Mouse (Mus musculus): ENCODE measurements around the gene Cnpy1. TPM values are rescaled to one million over a fixed set of nuclear protein-coding genes. Genes with fewer than 3 reads are reported as not detected.

The Cnpy1 gene
- polyA plus RNA-seq, 1 experiment from 2014 or later: 0.54 TPM

DNA sequence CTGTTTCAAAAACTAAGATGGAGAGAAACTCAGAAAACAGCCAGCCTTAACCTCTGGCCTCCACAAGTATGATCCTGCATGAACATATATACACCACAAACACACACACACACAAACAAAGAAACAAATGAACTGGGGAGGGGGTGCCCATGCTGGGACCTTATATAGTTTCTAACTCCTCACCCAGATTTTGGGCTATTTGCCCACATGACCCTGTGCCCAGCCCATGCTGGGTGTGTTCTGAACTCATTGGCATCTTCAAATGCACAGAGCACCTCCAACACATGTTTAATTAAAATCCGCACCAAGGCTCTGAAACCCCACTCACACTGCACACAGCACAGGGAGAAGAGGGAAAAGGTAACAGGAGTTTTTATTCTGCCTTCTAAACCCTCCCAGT lies 14.3 kb upstream of the Cnpy1 start:
- no peaks in the 10 kb centered on the region for H3K36me3 ChIP-seq
- H3K9ac ChIP-seq: no peak overlapping the region
- no peaks in the 10 kb centered on the region for H3K9me3 ChIP-seq
- no peak overlapping the region for H3K27ac ChIP-seq
- no peak overlapping the region for H3K4me2 ChIP-seq (replicated peaks)
- WGBS: 86% methylated on average over 1 of the region's 1 CpGs
- no peak overlapping the region for H3K4me3 ChIP-seq (replicated peaks)
- ATAC-seq: no peak
- H3K4me1 ChIP-seq (replicated peaks): no peaks in the 10 kb centered on the region
- no peaks in the 10 kb centered on the region for H3K27me3 ChIP-seq (replicated peaks)

DNA sequence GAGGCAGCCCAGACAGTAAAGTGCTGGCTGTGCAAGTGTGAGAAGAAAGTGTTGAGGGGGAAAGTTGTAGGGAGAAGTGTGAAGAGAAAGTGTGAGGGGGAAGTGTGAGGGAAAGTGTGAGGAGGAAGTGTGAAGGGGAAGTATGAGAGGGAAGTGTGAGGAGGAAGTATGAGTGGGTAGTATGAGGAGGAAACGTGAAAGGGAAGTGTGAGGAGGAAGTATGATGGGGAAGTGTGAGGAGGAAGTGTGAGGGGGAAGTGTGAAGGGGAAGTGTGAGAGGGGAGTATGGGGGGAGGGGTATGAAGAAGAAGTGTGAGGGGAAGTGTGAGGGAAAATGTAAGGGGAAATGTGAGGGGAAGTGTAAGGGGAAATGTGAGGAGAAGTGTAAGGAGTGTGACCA lies 13.8 kb upstream of the Cnpy1 start:
- WGBS: 44% methylated on average over 1 of the region's 1 CpGs
- no peaks in the 10 kb centered on the region for H3K4me1 ChIP-seq (replicated peaks)
- no peak overlapping the region for H3K9ac ChIP-seq
- H3K27ac ChIP-seq: no peak overlapping the region
- H3K4me2 ChIP-seq (replicated peaks): no peak overlapping the region
- no peaks in the 10 kb centered on the region for H3K27me3 ChIP-seq (replicated peaks)
- no peaks in the 10 kb centered on the region for H3K36me3 ChIP-seq
- no peak for ATAC-seq
- no peaks in the 10 kb centered on the region for H3K9me3 ChIP-seq
- no peak overlapping the region for H3K4me3 ChIP-seq (replicated peaks)

DNA sequence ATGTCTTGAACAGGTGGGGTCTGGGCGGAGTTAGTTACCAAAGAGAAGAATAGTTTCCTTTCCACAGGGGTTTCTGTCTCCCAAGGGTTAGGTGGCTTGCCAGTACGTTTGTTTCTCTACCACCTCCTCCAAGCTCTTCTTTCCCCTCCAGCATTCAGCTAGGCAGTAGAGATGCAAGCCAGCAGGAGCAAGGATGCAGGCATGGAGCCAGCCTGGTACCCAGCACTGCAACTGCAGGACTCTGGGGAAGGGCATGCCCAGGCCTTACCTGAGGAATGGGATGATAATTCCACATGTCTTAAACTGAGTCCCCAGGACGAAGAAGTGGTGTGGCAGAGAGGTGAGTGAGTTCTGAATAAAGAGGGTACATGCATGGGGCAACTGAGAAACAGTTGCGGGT lies 12.2 kb upstream of the Cnpy1 start:
- ATAC-seq: no peak
- 71% methylated on average over 4 of the region's 4 CpGs for WGBS

DNA sequence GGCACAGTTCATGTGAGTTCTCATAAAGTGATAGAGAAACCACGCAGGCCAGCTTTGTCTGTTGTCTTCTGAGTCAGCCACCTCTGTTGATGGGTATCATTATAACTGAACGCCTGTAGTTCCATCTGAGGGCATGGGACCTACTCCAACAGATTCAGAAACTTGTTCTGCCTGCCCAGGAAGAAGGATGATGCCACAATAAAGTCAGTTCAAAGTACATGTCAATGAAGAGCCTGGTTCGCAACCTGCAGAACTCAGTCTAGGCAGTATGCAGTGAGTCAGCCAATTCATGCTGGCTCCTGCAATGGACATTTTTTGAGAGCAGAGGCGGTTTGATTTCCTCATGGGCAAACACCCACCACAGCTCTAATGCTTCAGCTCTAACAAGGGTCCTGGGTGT lies 7.4 kb upstream of the Cnpy1 start:
- Histone ChIP-seq H3K4me2 (replicated peaks) (no peak overlapping the region), H3K36me3 (no peaks in the 10 kb centered on the region), H3K27ac (no peak overlapping the region), H3K27me3 (replicated peaks) (no peaks in the 10 kb centered on the region), H3K9ac (no peak overlapping the region), H3K4me1 (replicated peaks) (no peaks in the 10 kb centered on the region), H3K4me3 (replicated peaks) (no peak overlapping the region), H3K9me3 (no peaks in the 10 kb centered on the region)
- WGBS: 72% methylated on average over 4 of the region's 4 CpGs
- ATAC-seq: no peak

More for the DNA sequence above, 12.2 kb upstream of the Cnpy1 start:
- no peak overlapping the region for H3K9ac ChIP-seq
- H3K27me3 ChIP-seq (replicated peaks): no peaks in the 10 kb centered on the region
- no peaks in the 10 kb centered on the region for H3K36me3 ChIP-seq
- no peak overlapping the region for H3K4me2 ChIP-seq (replicated peaks)
- H3K4me1 ChIP-seq (replicated peaks): no peaks in the 10 kb centered on the region
- no peak overlapping the region for H3K4me3 ChIP-seq (replicated peaks)
- no peak overlapping the region for H3K27ac ChIP-seq
- H3K9me3 ChIP-seq: no peaks in the 10 kb centered on the region

DNA sequence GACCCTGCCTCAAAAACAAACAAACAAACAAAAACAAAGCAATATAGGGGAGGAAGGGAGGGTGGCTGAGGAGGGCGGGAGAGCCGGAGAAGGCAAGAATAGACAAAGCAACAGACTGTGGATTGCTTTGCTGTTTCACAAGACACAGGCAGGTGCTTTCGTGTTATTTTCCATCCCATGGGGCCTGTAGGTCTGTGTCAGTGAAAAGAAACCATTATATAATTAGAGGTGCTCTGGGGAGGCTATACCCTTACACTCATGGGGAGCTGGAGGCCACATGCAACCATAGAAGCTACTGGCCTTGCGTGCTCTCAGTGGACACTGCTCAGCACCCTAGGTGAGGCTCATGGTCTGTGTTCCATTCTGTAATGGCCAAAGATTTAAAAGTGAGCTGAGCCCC lies 6.7 kb upstream of the Cnpy1 start:
- ATAC-seq: no peak
- H3K4me3 ChIP-seq (replicated peaks): no peak overlapping the region
- H3K4me2 ChIP-seq (replicated peaks): no peak overlapping the region
- H3K27me3 ChIP-seq (replicated peaks): no peaks in the 10 kb centered on the region
- H3K9ac ChIP-seq: no peak overlapping the region
- WGBS: 87% methylated on average over 4 of the region's 4 CpGs
- no peaks in the 10 kb centered on the region for H3K36me3 ChIP-seq
- no peaks in the 10 kb centered on the region for H3K4me1 ChIP-seq (replicated peaks)
- no peaks in the 10 kb centered on the region for H3K9me3 ChIP-seq
- no peak overlapping the region for H3K27ac ChIP-seq

DNA sequence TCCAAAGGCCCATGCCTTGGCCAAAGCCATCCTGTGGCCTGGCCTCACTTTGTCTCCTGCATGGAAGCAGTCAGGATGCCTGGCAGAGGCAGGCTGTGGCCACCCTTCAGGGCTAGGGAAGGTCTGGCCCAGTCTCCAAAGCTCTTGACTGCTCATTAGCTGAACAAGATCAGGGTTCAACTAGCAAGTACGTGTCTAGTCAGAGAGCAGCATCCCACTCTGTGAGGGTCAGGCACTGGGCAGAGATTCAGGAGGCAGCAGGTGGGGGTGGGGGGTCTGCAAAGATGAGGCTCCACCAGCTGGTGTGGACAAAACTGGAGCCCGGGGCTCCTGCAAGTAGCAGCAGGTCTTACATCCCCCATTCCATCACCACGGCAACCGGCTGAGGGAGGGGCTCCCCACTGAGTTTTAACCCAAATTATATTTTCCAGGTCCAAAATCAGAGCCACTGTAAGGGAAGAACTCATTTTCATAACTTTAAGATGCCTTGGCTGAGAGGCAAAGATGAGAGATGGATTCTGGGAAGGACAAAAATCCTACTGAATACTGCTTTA lies 5.7 kb upstream of the Cnpy1 start:
- no peaks in the 10 kb centered on the region for H3K27me3 ChIP-seq (replicated peaks)
- no peak overlapping the region for H3K4me3 ChIP-seq (replicated peaks)
- ATAC-seq: no peak
- no peaks in the 10 kb centered on the region for H3K36me3 ChIP-seq
- no peak overlapping the region for H3K27ac ChIP-seq
- 60% methylated on average over 4 of the region's 4 CpGs for WGBS
- H3K9me3 ChIP-seq: no peaks in the 10 kb centered on the region
- H3K9ac ChIP-seq: no peak overlapping the region
- no peak overlapping the region for H3K4me2 ChIP-seq (replicated peaks)
- H3K4me1 ChIP-seq (replicated peaks): no peaks in the 10 kb centered on the region

DNA sequence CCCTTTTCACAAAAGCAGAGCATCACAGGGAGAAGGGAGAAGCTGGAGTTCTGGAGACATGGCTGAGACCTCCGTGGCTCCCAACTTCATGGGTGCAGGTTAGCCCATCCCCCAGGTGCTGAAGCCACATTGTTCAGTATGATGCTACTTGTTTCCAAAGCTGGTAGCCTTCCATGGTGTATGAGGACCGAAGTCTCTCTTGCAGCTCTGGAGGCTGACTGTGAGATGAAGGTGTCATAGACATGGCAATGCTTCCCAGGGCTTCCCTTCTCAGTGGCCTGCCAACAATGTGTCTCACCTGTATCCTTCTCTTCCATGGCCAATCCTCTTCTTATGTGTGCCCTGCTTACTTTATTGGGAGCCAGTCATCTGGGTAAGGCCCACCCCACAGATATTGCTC lies 4.9 kb upstream of the Cnpy1 start:
- H3K4me1 ChIP-seq (replicated peaks): no peaks in the 10 kb centered on the region
- no peaks in the 10 kb centered on the region for H3K36me3 ChIP-seq
- WGBS: 72% methylated on average over 2 of the region's 2 CpGs
- no peaks in the 10 kb centered on the region for H3K27me3 ChIP-seq (replicated peaks)
- H3K27ac ChIP-seq: no peak overlapping the region
- H3K4me3 ChIP-seq (replicated peaks): no peak overlapping the region
- no peaks in the 10 kb centered on the region for H3K9me3 ChIP-seq
- H3K9ac ChIP-seq: no peak overlapping the region
- ATAC-seq: no peak
- no peak overlapping the region for H3K4me2 ChIP-seq (replicated peaks)

DNA sequence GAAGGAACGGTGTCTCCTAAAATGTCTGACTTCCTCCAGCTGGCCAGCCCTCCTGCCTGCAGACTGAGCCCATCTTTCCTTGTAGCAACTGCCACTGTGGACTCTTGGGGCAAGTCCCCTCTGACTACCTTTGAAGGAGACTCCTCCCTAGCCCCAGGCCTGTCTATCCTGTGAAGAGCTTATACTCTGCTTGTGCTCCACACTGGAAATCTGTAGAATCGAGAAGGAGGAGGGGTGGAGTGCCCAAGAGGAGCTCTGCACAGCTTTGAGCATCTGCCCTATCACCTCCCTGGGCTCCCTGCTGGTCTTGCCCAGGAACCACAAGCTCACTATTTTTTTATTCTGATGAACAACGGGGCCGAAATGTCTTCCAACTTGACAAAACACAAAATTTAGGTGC lies 485 bp downstream of the Cnpy1 start:
- Histone ChIP-seq H3K9me3 (no peaks in the 10 kb centered on the region), H3K4me1 (replicated peaks) (no peaks in the 10 kb centered on the region), H3K9ac (no peak overlapping the region), H3K4me2 (replicated peaks) (no peak overlapping the region), H3K27me3 (replicated peaks) (no peaks in the 10 kb centered on the region), H3K36me3 (no peaks in the 10 kb centered on the region), H3K27ac (no peak overlapping the region), H3K4me3 (replicated peaks) (no peak overlapping the region)
- ATAC-seq: no peak
- 69% methylated on average over 4 of the region's 4 CpGs for WGBS

DNA sequence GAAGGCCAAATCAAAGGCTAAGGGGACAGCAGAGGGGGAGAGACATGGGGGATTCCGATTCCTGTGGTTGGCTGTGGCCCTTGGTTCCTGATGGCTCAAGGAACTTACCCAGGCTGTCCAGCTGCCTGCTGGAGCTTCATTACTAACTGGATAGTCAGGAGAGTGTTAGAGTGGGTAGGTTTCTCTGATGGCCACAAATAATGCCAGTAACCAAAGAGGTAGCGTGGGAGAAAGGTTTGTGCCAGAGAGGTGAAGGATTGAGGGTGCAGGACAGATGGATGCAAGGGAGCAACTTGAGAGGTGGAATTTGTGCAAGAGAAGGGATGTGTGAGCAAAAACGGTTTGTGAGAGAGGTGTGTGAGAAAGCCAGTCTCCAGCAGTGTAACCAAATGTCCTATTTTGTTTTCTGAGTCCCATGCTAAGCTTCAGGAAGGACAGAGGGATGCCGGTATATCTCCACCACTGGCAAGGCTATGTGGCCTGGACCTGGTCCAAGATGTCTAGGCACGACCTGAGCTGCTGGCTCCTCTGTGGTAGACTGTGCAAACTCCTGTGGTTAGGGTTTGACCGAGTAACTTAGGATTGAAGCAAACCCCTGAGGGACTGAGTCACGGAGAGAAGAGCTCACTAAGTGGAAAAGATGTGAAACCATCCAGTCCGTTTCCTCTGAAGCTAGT lies 2.0 kb downstream of the Cnpy1 start:
- Histone ChIP-seq H3K4me2 (replicated peaks) (no peak overlapping the region), H3K36me3 (no peaks in the 10 kb centered on the region), H3K4me3 (replicated peaks) (no peak overlapping the region), H3K27me3 (replicated peaks) (no peaks in the 10 kb centered on the region), H3K27ac (no peak overlapping the region), H3K4me1 (replicated peaks) (no peaks in the 10 kb centered on the region), H3K9me3 (no peaks in the 10 kb centered on the region), H3K9ac (no peak overlapping the region)
- no peak for ATAC-seq
- WGBS: 71% methylated on average over 8 of the region's 8 CpGs

DNA sequence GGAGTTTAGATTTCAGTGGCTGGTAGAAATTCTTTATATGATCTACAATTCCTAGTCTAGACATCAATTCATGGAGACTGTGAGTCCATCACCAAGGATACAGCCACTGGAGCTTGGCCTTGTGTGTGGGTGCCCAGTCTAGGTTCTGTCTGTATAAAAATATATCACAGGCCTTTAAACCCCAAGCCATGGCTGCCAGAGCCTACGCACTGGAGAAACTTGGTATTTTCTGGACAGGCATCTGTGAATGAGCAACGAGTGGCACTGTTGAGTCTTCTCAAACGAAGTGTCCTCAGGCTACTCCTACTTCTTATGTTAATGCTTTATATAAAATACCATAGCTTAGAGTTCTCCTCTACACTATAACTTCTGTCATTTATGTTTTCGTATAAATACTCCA lies 4.2 kb downstream of the Cnpy1 start:
- ATAC-seq: no peak
- Histone ChIP-seq H3K9ac (no peak overlapping the region), H3K4me1 (replicated peaks) (no peaks in the 10 kb centered on the region), H3K27ac (no peak overlapping the region), H3K9me3 (no peaks in the 10 kb centered on the region), H3K4me2 (replicated peaks) (no peak overlapping the region), H3K36me3 (no peaks in the 10 kb centered on the region), H3K4me3 (replicated peaks) (no peak overlapping the region), H3K27me3 (replicated peaks) (no peaks in the 10 kb centered on the region)
- 81% methylated on average over 4 of the region's 4 CpGs for WGBS

DNA sequence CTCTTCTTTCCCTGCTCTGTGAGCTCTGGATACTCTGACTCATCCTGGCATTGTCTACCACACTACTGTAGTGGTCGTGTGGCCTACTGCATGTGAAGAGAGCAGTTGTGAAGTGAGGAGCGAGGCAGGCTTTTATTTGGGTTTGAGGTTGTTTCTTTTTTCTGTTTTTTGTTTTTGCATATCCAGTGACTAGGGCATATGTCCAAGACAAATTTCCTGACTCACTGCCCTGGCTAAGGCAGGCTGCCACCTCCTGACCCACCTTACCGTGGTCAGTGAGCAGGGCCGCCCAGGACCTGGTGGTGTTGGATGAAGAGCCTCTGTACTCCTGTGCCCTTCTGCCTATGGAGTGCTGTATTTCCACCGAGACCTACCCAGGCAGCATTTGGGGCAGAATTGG lies 5.8 kb downstream of the Cnpy1 start:
- Histone ChIP-seq H3K27ac (no peak overlapping the region), H3K4me2 (replicated peaks) (no peak overlapping the region), H3K27me3 (replicated peaks) (no peaks in the 10 kb centered on the region), H3K9me3 (no peaks in the 10 kb centered on the region), H3K4me1 (replicated peaks) (no peaks in the 10 kb centered on the region), H3K9ac (no peak overlapping the region), H3K36me3 (no peaks in the 10 kb centered on the region), H3K4me3 (replicated peaks) (no peak overlapping the region)
- 80% methylated on average over 5 of the region's 5 CpGs for WGBS
- no peak for ATAC-seq

DNA sequence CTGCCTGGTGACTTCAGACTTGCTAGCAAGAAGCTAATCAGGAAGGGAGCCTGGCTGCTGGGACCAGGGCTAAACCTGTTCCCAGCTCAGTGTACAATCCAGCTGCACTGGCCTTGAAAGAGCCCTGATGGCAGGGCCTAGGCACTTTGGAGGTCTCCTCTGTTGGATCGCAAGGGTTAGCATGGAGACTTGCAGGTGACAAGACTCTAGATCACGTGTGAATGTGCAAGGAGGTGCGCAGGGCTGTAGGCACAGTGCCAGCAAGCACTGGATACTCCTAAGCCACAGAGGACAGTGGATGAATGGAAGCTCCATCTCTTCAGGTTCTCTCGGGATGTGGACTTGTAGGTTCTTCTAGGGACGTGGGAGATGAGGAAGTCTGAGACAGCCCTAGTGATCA lies 6.7 kb downstream of the Cnpy1 start:
- H3K9ac ChIP-seq: no peak overlapping the region
- H3K36me3 ChIP-seq: no peaks in the 10 kb centered on the region
- no peak for ATAC-seq
- H3K4me3 ChIP-seq (replicated peaks): no peak overlapping the region
- no peaks in the 10 kb centered on the region for H3K4me1 ChIP-seq (replicated peaks)
- no peak overlapping the region for H3K27ac ChIP-seq
- 82% methylated on average over 5 of the region's 5 CpGs for WGBS
- H3K9me3 ChIP-seq: no peaks in the 10 kb centered on the region
- no peak overlapping the region for H3K4me2 ChIP-seq (replicated peaks)
- H3K27me3 ChIP-seq (replicated peaks): no peaks in the 10 kb centered on the region

DNA sequence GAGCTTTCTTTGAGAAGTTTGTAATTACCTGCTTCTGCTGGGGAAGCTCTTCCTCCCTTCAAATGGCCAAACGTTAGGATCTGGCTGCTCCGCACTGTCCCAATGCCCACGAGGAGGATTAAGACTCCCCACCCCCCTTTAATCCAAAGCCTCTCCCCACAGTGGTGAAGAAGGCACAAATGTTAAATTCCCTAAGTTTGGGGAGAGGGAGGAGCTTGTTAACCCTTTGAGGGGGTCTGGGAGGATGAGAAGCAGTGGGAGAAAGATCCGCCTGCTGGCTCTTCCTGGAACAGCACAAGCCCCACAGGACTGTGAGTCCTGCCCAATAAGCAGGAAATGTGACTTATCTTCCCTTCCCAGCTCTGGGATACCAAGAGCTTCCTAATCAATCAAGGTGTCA lies 7.5 kb downstream of the Cnpy1 start:
- no peaks in the 10 kb centered on the region for H3K36me3 ChIP-seq
- no peak overlapping the region for H3K9ac ChIP-seq
- no peak overlapping the region for H3K4me2 ChIP-seq (replicated peaks)
- no peaks in the 10 kb centered on the region for H3K4me1 ChIP-seq (replicated peaks)
- ATAC-seq: no peak
- H3K27me3 ChIP-seq (replicated peaks): no peaks in the 10 kb centered on the region
- WGBS: 23% methylated on average over 4 of the region's 4 CpGs
- H3K4me3 ChIP-seq (replicated peaks): no peak overlapping the region
- no peaks in the 10 kb centered on the region for H3K9me3 ChIP-seq
- H3K27ac ChIP-seq: no peak overlapping the region
